Mouse (Mus musculus): ENCODE results near the gene Adprhl1.

DNA sequence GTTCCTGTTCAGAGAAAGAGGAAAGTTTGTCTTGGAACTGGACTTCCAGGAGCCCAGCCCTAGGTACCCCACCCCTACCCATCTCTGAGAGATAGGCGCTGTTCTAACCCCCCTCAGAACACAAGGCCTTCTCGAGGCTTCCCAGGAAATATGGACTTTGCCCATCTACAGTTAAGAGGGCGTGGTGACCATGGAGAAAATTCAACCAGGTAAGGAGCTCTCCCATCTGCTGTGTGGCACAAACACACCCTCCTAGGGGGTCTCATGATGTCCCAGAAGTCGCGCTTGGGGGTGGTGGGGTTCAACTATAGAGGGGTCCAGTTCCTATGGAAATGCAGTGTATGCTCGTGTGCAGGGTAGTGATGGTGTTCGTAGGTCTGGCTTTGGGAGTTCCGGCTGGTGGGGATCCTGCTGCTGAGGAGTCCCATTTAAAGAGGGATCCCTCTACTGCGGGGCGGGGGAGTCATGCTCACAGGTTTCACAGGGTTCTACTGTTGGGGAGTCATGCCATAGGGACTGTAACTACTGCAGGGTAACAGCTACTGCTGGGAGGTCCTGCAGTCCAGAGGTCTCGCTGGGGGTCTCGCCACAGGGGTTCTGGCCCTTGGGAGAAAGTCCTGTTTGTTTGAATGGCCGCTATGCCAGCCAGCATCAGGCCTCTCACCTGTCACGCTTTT lies 54.4 kb downstream of the Adprhl1 start:
- TF ChIP-seq GATA1 (IDR thresholded peaks at IDR 0.05; ENCODE audit: borderline replicate concordance, low read length) (no peak), FLI1 (IDR thresholded peaks at IDR 0.05; ENCODE audit: low read length) (no peak)

Data from megakaryocyte, embryonic 14.5 days (primary cell).